Mouse (Mus musculus) cortical plate, adult 2 months (tissue): ENCODE measurements around the gene Gm20671.

ENCODE experiments used
- CTCF ChIP-seq: fragments of 200-500 bp; IDR thresholded peaks from 2 replicates; pipeline ENCODE4 v1.5.1; 2011; ENCODE audit warnings: mild to moderate bottlenecking, control low read depth, low read length; ENCODE audit not compliant: insufficient read depth; ENCODE audit errors: extremely low read depth
- POLR2A ChIP-seq: fragments of 200-500 bp; IDR thresholded peaks from 2 replicates; pipeline ENCODE4 v1.6.1; 2011; ENCODE audit warnings: mild to moderate bottlenecking, low read length, control low read depth; ENCODE audit not compliant: insufficient read depth; ENCODE audit errors: extremely low read depth

DNA sequence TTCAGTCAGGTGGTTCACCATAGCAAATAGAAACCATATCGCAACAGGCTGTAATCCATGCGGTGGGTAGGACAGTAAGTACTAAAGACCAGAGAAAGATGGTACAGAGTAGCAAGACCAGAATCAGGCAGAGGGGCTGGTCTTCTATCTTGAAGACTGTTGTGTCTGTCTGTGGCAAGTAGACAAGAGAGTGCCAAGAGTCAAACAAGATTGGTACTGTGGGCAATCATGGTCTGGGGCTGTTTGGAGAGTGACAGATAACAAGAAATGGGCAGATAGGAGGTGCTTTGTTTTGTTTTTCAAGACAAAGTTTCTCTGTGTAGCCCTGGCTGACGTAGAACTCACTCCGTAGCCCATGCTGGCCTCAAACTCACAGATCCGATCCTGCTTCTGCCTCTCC is 45.3 kb downstream of the Gm20671 start:
- TF ChIP-seq POLR2A = no peak
- TF ChIP-seq CTCF = no peak
